Mouse (Mus musculus): ENCODE results near the gene Rpn1.

Gene Rpn1

DNA sequence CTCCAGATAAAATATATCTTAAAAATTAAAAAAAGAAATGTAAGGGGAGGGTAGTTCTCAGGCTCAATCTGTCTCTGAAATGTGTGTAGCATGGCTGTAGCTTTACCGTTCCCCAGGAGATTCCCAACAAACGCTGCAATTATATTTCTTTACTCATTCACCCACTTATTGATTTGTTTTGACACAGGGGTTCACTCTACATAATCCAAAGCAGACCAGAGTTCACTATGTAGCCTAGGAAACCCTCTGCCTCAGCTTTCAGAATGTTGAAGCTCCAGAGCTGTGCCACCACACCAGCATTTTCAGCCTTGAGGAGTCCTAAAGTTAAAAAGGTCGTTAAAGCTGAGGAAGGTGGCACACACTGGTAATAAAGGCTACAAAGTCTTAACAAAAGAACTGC is 18.3 kb upstream of the Rpn1 start:
- DNase-seq (ENCODE audit: low read depth, low spot score): no peak

DNA sequence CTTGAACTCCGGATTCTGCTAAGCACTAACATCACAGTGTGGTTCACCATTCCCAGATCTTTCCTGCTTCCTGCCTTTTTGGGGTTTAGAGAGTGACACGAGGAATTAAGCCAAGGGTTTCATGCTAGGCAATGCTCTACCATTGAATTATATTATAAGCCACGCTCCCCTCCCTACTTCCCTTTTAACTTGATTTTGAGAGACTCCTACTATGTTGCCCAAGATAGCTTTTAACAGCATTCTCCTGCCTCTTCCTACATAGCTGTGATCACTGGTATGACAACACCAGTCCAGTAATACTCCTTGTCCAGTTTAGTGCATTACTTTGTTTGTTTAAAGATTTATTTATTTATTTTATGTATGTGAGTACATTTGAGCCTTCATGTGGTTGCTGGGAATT is 16.6 kb upstream of the Rpn1 start:
- DNase-seq (ENCODE audit: low read depth, low spot score): no peak

DNA sequence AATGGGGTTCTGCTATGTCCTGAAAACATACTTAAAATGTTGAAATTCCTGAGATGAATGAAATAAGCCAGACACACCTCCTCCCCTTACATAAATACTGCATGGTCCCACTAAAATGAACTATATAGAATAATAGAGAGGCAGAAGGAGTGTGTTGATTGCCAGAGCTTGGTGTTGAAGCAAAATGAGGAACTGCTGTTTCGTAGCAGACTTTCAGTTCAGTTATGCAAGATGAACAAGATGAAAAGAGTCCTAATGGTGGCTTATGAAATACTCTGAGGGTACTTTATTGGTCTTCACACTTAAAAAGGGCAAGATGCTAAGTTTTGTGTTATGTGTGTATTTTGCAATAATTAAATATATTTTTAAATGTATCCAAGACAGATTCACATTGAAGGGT is 15.5 kb upstream of the Rpn1 start:
- no peak for DNase-seq (ENCODE audit: low read depth, low spot score)

DNA sequence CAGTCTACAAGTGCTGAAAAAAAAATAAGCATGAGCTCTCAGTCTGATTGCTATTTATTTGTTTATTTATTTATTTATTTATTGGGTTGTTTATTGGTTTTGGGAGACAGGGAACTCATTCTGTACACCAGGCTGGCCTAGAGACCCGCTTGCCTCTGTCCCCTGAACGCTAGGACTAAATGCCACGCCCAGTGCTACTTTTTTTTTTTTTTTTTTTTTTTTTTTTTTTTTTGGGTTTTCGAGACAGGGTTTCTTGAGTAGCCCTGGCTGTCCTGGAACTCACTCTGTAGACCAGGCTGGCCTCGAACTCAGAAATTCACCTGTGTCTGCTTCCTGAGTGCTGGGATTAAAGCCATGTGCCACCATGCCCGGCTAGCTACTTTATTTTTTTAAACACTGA is 13.8 kb upstream of the Rpn1 start:
- DNase-seq (ENCODE audit: low read depth, low spot score): no peak

DNA sequence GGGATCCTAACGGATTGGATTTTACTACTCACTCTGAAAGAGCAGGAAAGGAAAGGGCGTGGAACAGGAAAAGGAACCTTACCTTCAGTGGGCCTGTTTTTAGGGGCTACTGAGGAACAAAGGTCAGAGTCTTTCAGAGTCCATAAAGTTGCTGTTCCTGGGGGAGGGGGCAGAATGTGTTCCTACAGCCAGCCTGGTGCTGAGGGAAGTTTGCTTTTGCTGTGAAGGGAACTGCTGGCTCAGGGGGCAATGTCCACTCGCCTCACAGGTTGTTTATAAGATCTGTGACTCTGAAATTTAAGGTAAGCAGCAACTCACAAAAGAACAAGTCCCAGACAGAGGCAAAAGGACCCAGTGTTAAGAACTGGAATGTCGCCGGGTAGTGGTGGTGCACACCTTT is 13.1 kb upstream of the Rpn1 start:
- DNase-seq (ENCODE audit: low read depth, low spot score): no peak

DNA sequence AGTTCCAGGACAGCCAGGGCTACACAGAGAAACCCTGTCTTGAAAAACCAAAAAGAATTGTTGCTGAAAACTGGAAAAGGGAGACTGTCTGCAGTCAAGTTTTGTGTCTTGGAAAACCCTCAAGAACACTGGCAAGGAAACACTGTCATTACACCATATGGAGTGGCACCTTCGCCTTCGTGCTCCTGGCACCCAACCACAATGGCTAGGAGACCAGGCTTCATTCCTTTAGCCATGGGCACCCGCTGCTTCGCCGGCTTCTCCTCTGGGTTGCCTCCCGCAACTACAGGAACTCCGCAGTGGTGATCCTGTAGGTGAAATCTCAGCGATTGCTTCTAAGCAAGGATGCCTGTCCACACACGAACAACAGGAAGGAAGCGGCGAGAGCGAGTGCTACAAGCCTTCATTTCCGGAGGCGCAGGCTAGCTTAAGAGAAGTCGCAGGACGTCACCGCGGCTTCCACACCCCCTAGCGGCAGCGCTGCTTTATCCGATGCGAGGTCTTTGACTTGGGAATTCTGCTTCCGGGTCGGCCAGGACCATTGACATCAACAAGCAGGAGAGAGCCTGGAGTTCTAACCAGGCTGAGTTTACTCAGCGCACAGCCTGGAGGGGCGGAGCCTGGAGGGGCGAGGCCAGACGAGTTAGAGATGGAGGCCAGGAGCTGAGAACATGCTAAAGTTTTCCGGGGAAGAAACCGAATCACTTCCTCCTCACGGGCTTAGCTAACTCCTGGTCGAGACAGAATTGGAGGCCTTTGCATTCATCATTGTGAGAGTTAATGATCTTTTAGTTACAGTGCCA is 9.3 kb upstream of the Rpn1 start:
- peak; percentile 88 for DNase-seq (ENCODE audit: low read depth, low spot score)

DNA sequence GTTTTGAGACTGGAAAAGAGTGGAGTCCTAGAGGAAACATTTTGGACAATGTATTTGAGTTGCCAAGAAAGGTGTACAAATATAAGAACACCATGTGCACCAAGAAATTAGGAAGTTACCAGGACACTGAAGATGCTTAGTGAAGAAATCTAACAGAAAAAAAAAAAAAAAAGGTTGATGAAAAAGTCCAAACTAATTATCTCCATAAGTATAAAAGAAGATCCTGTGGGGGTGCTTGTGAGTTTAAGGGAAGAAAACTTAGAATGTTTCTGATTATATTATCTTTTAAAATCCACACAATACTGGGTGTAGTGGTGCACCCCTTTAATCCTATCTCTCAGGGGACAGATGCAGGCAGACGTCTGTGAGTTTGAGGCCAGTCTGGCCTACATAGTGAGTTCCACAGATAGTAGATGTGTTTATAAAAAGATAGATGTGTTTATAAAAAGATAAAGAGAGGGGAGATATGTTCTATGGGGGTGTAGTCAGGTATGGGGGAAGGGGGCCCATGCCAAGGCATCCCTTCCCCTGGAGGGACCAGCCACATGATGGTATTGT is 8.2 kb upstream of the Rpn1 start:
- no peak for DNase-seq (ENCODE audit: low read depth, low spot score)

DNA sequence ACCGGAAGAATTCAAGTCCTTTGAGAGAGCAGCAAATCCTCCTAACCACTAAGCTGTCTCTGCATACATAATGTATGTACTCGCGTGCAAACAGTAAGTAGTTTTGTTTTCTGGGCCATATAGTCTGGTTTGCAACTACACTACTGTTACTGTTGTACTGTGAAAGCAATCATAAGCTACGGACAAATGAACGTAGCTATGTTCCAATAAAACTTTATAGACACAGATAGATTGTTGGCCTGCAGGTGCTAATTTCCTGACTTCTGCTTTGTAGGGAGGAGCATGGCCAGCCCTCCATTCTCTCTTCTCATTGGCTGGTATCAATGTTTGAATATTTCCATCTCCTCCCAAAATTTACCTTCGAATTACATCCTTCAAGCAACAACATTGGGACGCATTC is 1.2 kb upstream of the Rpn1 start:
- DNase-seq (ENCODE audit: low read depth, low spot score): no peak

DNA sequence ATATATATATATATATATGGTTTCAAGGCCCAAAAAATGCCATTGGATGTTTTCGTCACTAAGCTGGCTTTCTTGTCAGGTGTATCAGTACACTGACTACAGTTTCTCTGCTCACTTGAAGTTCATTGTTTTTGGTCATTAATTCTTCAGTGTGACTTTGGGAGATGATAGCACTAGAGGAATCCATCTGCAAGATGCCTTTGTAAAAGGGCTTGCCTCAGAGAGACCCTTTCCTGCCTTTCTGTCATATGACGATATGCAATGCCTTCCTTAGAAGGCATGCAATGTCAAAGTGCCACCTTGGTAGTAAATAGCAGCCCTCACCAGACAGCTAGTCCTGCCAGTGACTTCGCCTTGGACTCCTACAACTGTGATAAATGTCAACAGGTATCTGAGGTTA is 610 bp upstream of the Rpn1 start:
- DNase-seq (ENCODE audit: low read depth, low spot score): no peak

DNA sequence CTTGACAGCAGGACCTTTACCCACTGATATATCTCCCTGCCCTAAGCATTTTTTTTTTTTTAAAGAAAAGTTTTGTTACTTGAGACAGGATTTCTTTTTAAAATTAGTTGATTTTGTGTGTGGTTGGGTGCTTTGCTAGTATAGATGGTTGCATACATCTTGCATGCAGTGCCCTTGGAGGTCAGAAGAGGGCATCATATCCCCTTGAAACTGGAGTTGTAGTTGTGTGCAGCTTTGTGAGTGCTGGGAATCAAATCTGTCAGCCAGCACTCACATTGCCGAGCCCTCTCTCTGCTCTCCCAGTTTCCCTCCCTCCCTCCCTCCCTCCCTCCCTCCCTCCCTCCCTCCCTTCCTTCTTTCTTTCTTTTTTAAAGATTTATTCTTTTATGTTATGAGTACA is 4.7 kb downstream of the Rpn1 start:
- no peak for DNase-seq (ENCODE audit: low read depth, low spot score)

DNA sequence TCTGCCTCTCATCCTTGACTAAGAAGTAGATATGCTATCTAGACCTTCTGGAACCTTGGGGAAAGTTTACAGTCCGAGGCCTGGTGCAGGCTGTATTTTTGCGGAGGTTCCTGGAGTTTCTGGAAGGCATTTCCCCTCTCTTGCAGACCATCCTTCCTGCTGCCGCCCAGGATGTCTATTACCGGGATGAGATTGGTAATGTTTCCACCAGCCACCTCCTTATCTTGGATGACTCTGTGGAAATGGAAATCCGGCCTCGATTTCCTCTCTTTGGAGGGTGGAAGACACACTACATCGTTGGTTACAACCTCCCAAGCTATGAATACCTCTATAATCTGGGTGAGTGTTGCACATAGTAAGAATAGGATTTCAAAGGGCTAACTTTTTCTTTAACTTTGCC is 11.1 kb downstream of the Rpn1 start:
- DNase-seq (ENCODE audit: low read depth, low spot score): no peak

DNA sequence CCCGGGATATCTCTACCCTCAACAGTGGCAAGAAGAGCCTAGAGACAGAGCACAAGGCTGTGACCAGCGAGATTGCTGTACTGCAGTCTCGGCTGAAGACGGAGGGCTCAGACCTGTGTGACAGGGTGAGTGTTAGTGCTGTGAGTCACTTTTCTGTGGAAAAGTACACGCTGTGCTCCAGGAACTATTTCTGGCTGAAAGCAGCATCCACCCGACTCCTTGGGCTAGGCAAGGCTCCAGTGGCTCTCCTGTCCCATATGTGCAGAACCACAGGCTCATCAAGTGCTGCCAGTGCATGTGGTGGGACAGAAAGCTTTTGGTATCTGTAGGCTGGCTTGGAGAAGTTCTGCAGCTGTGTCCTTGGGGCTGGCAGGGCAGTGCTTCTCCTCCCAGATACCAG is 17.8 kb downstream of the Rpn1 start:
- DNase-seq (ENCODE audit: low read depth, low spot score): no peak

DNA sequence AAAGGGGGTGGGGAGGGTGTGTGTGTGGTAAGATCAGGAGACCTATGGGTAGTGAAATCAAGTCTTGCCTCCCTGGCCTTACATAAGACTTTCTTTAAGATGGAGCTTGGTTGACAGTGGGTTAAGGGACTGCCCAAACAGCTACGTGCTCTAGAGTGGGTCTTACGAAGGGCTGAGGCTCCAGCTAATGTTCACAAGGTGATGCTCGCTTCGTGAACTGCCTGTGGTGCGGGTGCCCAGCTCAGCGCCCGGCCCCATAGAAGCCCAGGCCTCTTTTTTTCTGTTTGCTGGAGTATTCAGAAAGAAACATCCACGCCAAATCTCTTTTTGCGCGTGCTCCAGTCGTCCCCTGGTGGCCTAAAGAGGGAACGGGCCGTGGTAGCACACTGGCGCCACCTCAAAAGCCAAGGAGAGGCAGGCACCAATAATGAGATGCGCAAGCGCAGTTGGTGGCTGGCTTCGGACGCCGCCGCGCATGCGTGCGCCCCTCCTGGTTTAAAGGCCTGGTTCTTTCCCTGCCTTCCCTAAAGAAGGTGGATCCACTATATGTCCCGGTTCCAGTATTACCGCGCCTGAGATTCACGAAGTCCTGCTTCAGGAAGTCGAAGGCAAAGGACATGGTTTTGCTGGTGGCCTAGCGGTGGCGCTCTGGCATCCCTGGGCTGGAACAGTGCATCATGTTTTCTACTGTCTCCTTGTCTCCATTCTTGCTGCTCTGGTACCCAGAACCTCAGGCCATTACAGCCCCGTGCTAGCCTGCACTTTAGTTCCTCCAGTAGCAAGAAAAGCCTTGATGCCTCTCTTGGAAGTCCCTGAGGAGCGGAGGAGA is 21.7 kb downstream of the Rpn1 start:
- DNase-seq (ENCODE audit: low read depth, low spot score): peak; percentile 86

DNA sequence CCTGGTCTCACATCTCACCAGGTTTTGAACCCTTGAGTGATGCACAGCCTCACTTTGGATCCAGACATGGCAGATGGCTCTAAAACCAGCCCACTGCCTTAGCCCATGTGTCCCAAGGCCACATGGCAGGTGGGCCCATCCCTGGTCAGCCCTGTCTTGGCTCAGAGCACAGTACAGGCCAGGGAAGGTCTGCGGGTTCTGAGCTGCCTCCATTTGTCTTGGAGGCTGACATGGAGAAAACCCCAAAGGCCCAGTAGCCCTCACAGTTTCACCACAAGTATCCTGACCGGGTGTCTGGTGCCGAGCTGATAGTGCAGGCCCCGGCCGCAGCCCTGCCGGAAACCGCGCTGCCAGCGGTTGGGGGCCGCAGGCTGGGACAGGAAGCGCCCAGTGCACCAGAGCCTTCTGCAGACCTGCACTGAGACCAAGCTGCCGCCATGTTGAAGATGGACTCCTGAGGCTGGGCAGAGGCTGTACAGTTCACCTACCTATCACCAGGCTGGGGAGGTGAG is 22.4 kb downstream of the Rpn1 start:
- no peak for DNase-seq (ENCODE audit: low read depth, low spot score)

DNA sequence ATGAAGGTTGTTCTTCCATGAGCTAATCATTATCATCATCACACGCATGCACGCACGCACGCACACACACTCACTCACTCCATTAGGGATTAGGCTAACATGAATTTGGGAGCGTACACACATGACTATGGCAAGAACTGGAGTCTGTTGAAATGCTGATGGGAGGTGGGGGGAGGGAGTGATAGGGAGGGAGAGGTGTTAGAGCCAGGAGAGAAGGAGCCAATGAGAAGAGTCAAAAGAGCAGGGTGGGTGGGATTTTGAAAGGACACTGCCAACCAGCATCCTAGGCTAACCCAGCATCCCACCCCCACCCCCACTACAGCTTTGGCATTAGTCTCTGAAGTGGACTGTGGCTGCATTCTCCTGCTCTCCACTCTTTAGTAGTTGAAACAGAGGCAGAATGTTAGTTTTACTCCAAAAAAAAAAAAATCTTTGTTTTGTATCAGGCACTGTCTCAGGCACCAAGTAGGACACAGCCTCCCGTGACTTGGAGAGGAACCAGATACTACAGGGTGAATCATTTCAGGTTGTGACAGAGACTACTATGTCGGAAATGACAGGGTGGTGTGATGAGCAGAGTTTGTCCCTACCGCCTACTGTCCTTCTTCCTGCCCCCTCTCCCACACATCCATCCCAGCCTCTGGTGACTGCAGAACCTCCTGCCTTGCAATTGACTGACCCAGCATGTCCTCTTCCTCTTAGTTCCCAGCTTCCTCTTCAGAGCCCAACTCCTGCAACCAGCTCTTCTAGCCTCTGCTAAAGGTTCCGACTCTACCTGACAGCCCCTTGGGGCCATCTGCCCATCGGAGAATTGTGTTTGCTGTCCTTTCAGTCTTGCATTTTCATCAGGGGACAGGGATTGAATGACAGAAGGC is 23.6 kb downstream of the Rpn1 start:
- no peak for DNase-seq (ENCODE audit: low read depth, low spot score)

DNA sequence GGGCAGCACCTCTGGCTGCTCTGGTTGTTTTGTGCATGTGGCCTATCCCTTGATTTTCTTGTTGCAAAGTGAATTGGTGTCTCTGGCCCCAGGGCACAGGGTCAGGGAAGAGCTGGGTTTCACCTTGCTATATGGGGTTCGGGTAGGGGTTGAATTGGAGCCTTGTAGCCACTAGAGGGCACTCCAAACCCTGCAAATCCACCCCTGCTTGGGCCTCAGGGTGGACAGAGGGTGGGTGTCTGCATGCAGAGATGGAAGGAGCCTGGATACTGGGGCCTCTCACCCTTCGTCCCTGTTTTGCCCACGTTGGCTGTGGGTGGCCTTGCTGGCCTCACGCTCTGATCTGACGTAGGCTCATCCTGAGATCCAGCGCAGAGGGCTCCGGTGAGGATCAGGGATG is 28.9 kb downstream of the Rpn1 start:
- no peak for DNase-seq (ENCODE audit: low read depth, low spot score)

DNA sequence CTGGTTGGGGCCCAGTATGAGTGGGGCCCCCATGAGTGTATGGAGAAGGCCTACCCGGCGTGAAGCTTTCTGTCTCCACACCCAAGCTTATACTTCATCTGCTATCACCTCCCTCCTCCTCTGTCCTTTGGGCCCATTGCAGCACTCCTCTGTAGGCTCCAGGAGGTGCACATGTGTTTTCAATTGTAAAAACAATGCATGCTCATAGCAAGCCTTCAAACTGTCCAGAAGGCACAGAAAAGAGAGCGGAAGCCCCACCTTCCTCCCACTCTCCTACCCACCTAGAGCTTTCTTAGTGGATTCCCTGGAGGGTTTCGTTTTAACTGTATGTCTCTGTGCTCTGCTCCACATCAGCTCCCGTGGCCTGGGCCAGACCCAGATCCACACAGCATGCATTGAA is 30.1 kb downstream of the Rpn1 start:
- no peak for DNase-seq (ENCODE audit: low read depth, low spot score)

DNA sequence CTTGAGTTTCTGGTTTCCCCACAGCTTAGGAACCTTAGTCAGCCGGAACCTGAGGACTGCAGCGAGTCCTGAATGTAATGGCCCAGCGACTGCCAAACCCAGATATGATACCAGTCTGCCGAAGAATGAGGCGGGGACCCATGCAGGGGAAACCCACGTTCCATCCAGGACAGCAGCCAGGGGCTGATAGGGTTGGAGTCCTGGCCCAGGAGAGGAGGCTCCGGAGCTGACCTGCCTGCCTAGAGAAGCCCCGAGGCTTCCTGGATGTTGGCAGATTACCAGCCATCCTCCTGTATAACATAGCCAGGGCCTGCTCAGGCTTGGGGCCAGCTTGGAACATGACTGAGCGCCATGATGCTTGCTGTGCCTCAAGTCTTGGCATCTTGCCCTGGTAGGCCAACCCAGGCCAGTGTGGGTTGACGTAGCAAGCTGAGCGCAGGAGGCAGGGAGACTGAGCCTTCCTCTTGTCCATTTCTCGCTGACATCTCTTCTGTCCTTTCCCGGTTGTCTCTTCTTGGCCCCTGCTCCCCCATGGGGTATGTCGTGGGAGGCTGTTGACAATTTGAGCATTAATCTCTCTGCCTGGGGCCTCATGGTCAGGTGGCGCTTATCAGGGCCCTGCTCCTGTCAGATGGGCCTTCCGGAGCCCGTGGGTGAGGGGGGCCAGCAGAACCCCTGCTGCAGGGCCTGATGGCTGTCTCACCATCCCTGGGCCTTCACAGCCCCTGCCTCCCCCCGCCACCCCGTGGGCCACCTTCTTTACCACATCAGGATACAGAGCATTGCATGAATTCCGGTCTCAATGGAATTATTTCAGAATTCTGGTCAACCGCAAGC is 32.3 kb downstream of the Rpn1 start:
- no peak for DNase-seq (ENCODE audit: low read depth, low spot score)

DNA sequence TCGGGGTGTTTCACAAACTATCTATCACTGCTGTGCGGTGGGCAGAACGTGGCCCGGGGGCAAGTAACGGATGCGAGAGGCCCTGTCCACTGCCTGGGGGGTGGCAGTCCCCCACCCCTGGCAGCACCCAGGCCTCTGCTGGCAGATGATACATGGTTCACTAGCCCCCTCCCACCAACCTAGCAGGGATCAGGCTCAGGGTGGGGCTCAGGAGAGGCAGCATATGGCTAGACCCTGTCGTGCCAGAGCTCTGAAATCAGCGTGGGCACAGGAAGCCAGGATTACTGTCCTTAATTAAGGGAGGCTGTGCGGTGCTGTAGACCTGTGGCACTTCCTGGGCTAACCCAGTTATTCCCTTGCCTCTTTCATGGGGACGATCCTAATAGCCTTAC is 32.9 kb downstream of the Rpn1 start:
- no peak for DNase-seq (ENCODE audit: low read depth, low spot score)

DNA sequence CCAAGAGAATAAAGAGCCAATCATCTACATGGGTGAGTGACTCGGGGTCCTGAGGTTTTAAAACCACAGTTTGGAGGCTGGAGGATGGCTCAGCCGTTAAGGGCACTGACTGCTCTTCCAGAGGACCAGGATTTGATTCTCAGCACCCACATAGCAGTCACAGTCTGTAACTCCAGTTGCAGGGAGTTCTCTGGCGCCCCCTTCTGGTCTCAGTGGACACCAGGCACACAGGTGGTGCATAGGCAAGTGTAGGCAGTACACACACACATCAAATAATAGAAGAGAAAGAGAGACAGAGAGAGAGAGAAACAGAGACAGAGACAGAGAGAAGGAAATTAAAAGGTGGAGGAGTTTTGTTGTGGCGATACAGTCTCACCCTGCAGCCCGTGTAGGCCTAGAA is 35.0 kb downstream of the Rpn1 start:
- no peak for DNase-seq (ENCODE audit: low read depth, low spot score)

DNA sequence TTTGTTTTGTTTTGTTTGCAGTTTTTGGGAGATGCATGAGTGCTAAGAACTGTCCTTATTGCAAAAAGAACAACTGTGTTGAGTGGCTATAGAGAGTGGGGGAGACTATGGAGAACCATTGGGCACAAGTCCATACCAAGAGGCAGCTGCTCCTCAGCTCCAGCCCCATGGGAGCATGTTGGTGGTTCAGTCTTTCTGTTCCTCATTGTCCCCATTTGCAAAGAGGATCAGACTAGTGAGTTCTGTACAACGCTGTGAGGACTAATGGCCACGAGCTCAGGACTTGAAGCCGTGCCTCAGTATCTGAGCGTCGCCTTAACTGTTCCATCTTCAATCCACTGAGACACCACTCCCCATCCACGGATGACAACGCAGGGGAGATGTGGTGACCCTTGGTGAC is 36.5 kb downstream of the Rpn1 start:
- no peak for DNase-seq (ENCODE audit: low read depth, low spot score)

Measured in brain, embryonic 18.5 days (tissue).